Mouse (Mus musculus) macrophage (primary cell): ENCODE measurements around the gene Polr2i. TPM values are rescaled to one million over a fixed set of nuclear protein-coding genes. Genes with fewer than 3 reads are reported as not detected.
A peak's percentile ranks its signal among the peaks of the same experiment; 100 is the strongest.
"Not testable (repeated sequence)": the region's sequence is repeated elsewhere in the genome, so short reads cannot be mapped to it uniquely, and the experiment has no call there.

ENCODE experiments used
- H3K27ac ChIP-seq: fragments of 350-480 bp; formaldehyde crosslinking; 2 replicates; pipeline ENCODE4 v1.9.0; 2021
- H3K36me3 ChIP-seq: fragments of 350-480 bp; formaldehyde crosslinking; 2 replicates; pipeline ENCODE4 v1.9.0; 2021; ENCODE audit errors: inconsistent target
- H3K4me3 ChIP-seq: fragments of 350-480 bp; formaldehyde crosslinking; 2 replicates; pipeline ENCODE4 v1.9.0; 2021; ENCODE audit errors: inconsistent target
- H3K79me2 ChIP-seq: fragments of 350-480 bp; formaldehyde crosslinking; 2 replicates; pipeline ENCODE4 v1.9.0; 2021; ENCODE audit errors: inconsistent target
- WGBS: methylation state at CpG from one replicate; pipeline ENCODE4 v1.1.7; 2026; ENCODE audit warnings: inconsistent platforms; ENCODE audit not compliant: missing documents; 5-methylcytosine and 5-hydroxymethylcytosine counted together
- polyA plus RNA-seq: library from polyadenylated mRNA; stranded (reverse); fragments of 250-400 nt; gene quantifications from 3 replicates; pipeline ENCODE4 v1.2.4, GENCODE M21; 2018; ENCODE audit warnings: inconsistent platforms
- total RNA-seq, 78 experiments: library from RNA; depleted of rRNA; stranded (reverse); fragments of 250-400 nt; gene quantifications; 1 replicate in 9 of 78; 2 replicates in 24 of 78; 3 replicates in 43 of 78; 4 replicates in 2 of 78; pipeline ENCODE4 v1.2.4; 2018; ENCODE audit warnings: inconsistent platforms in 56 of 78

Polr2i gene
- 10 to 100 TPM in 17 of 26 experiments, 1 to 10 TPM in 8, not detected in 1; 2.6 to 46.5 (median 17.4) TPM for total RNA-seq (2018; cell fraction: chromatin; rRNA removed)
- total RNA-seq (2018; cell fraction: cytosol; rRNA removed), result 10 to 100 TPM; 26.6 to 73.8 (median 46.9) TPM
- 10 to 100 TPM in 20 of 26 experiments, 1 to 10 TPM in 6; 3.6 to 36.2 (median 18.9) TPM for total RNA-seq (2018; cell fraction: nucleus; rRNA removed)
- 34.2 to 47.5 TPM (median 41.3 TPM) in 3 replicates for polyA plus RNA-seq

- Histone ChIP-seq H3K36me3 (peaks cover 11% of the 10 kb centered on the region), H3K27ac (peak within 1 kb of the TSS; percentile 84), H3K79me2 (peaks cover 17% of the 10 kb centered on the region), H3K4me3 (peak within 1 kb of the TSS; percentile 97)
- 1% methylated on average over 67 of the region's 67 CpGs for WGBS
Measured at GRCm38 (mm10) chr7:30231669-30232454, at the start of gene Polr2i, which contains the start of gene Tbcb. Gene Polr2i, plus strand, starts transcription at chr7:30231948. Gene Tbcb, minus strand, starts transcription at chr7:30232272.

- H3K36me3 ChIP-seq, result peaks cover 24% of the 10 kb centered on the region
- 86% methylated on average over 3 of the region's 7 CpGs for WGBS
- not testable (repeated sequence) for H3K4me3 ChIP-seq, H3K27ac ChIP-seq, H3K79me2 ChIP-seq
Measured at GRCm38 (mm10) chr7:30183189-30183588, 48.6 kb upstream of the Polr2i start.

- WGBS, result 2% methylated on average over 11 of the region's 11 CpGs
- Histone ChIP-seq H3K27ac (peak within 1 kb of the TSS; percentile 52), H3K36me3 (peaks cover 24% of the 10 kb centered on the region), H3K79me2 (no peaks in the 10 kb centered on the region), H3K4me3 (peak within 1 kb of the TSS; percentile 27)
Measured at GRCm38 (mm10) chr7:30183879-30184289, 47.9 kb upstream of the Polr2i start, which contains the start of gene Cox7a1. Gene Cox7a1, plus strand, starts transcription at chr7:30184144.

GRCm38 (mm10) chr7:30184641-30185348 is 47.0 kb upstream of the Polr2i start:
- no peaks in the 10 kb centered on the region for H3K79me2 ChIP-seq
- 95% methylated on average over 13 of the region's 13 CpGs for WGBS
- peak overlapping the region; percentile 52 for H3K27ac ChIP-seq
- H3K36me3 ChIP-seq, result peaks cover 28% of the 10 kb centered on the region
- H3K4me3 ChIP-seq, result peak overlapping the region; percentile 27; the same call in 1 of the 2 replicates

DNA sequence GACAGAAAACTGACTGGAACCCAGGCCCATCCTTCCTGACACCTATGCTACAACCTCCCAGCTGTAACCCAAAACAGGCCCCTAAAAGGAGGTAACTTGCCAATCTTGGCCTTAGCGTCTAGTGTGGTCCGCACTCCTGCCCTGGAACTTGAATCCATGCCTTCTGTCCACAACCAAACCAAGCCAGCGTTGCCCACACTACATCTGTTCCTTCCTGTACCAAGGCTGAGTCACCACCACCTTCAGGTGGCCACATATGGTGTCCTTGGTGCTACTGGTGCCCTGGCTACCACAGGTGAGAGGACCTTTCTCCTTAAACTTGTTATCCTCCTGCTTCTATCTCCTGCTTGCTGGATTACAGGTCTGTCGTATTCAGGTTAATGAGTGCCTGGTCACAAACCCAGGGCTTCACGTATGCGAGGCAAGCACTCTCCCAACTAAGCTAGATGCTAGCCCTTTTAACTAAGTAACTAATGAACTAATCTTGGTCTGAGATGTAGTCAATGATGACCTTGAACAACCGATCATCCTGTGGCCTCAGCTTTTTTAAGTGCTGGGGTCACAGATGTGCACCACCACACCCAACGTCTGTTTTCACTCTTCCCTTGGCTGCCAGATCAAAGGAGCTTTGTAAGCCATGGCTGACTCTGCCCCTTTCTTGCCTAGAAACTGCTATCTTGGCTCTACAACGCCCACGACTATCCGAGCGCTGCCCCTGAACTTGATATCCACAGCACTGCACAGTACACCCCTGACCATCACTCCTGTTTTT is 43.2 kb upstream of the Polr2i start:
- H3K27ac ChIP-seq, result no peak overlapping the region
- 94% methylated on average over 11 of the region's 12 CpGs for WGBS
- no peak overlapping the region for H3K4me3 ChIP-seq
- peaks cover 33% of the 10 kb centered on the region for H3K79me2 ChIP-seq
- H3K36me3 ChIP-seq, result peaks cover 60% of the 10 kb centered on the region

- WGBS, result 93% methylated on average over 4 of the region's 4 CpGs
- Histone ChIP-seq H3K27ac (no peak overlapping the region), H3K4me3 (no peak overlapping the region), H3K36me3 (peaks cover 60% of the 10 kb centered on the region), H3K79me2 (peaks cover 37% of the 10 kb centered on the region)
Measured at GRCm38 (mm10) chr7:30189116-30189491, 42.6 kb upstream of the Polr2i start.

DNA sequence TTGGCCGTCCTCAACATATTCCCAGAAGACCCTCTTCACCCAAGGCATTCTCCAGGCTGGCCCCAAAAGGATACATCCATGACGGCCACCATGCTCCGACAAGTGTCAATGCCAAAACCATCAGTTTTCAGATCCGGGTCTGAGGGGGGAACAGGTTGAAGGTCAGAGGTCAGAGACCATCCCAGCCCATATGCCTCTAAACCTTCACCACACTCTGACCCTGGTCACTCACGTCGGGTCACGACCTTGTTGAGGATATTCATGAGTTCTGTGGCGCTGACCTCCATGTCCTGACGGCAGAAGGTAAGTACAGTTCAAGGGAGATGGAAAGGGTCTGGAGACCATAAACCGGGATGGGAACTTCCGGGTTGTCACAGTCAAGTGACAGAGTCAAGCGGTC is 39.7 kb upstream of the Polr2i start:
- Histone ChIP-seq H3K79me2 (peaks cover 44% of the 10 kb centered on the region), H3K4me3 (no peak overlapping the region), H3K36me3 (peaks cover 54% of the 10 kb centered on the region), H3K27ac (no peak overlapping the region)
- 99% methylated on average over 12 of the region's 12 CpGs for WGBS

GRCm38 (mm10) chr7:30193013-30193412 is 38.7 kb upstream of the Polr2i start:
- WGBS, result 73% methylated on average over 9 of the region's 9 CpGs
- H3K36me3 ChIP-seq, result peaks cover 44% of the 10 kb centered on the region
- peaks cover 44% of the 10 kb centered on the region for H3K79me2 ChIP-seq
- peak overlapping the region; percentile 99; the same call in 1 of the 2 replicates for H3K4me3 ChIP-seq
- no peak overlapping the region; the same call in 1 of the 2 replicates for H3K27ac ChIP-seq

- H3K27ac ChIP-seq, result peak overlapping the region; percentile 94
- peaks cover 38% of the 10 kb centered on the region for H3K36me3 ChIP-seq
- 6% methylated on average over 20 of the region's 26 CpGs for WGBS
Measured at GRCm38 (mm10) chr7:30193581-30194100, 38.1 kb upstream of the Polr2i start.

GRCm38 (mm10) chr7:30194101-30194831 is 37.5 kb upstream of the Polr2i start:
- peaks cover 32% of the 10 kb centered on the region for H3K36me3 ChIP-seq
- peaks cover 44% of the 10 kb centered on the region for H3K79me2 ChIP-seq
- peak overlapping the region; percentile 94 for H3K27ac ChIP-seq
- under 1% methylated on average over 24 of the region's 26 CpGs for WGBS
- peak overlapping the region; percentile 99 for H3K4me3 ChIP-seq

More at GRCm38 (mm10) chr7:30193581-30194100, 38.1 kb upstream of the Polr2i start:
- peak overlapping the region; percentile 99 for H3K4me3 ChIP-seq
- H3K79me2 ChIP-seq, result peaks cover 44% of the 10 kb centered on the region

- H3K79me2 ChIP-seq, result peaks cover 44% of the 10 kb centered on the region
- WGBS, result 0% methylated on average over 28 of the region's 28 CpGs
- H3K4me3 ChIP-seq, result peak overlapping the region; percentile 99
- H3K36me3 ChIP-seq, result peaks cover 31% of the 10 kb centered on the region
- H3K27ac ChIP-seq, result peak overlapping the region; percentile 94
Measured at GRCm38 (mm10) chr7:30194884-30195283, 36.9 kb upstream of the Polr2i start.

- WGBS, result 73% methylated on average over 6 of the region's 6 CpGs
- Histone ChIP-seq H3K79me2 (peaks cover 39% of the 10 kb centered on the region), H3K36me3 (peaks cover 25% of the 10 kb centered on the region), H3K27ac (no peak overlapping the region), H3K4me3 (no peak overlapping the region)
Measured at GRCm38 (mm10) chr7:30195461-30195860, 36.3 kb upstream of the Polr2i start.

DNA sequence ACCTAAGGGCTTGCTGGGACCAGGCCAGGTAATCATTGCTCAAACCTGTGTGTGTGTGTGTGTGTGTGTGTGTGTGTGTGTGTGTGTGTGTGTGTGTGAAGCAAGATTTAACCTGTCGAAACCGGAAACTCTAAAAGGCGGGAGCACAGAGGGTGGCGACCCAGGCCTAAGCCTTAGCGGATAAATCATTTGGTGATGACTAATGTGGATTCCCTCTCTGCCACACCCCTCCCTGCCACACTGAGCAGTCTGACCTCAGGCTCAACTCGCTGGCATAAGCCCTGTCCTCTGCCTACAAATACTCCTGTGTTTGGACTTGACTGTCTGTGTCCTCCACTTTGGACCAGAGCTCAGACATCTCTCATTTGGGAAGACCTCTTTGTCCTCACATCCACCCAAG is 35.6 kb upstream of the Polr2i start:
- peaks cover 35% of the 10 kb centered on the region for H3K79me2 ChIP-seq
- H3K36me3 ChIP-seq, result peaks cover 18% of the 10 kb centered on the region
- WGBS, result 34% methylated on average over 3 of the region's 6 CpGs
- H3K4me3 ChIP-seq, result no peak overlapping the region
- no peak overlapping the region for H3K27ac ChIP-seq
